Mouse (Mus musculus) E14TG2a.4 (cell line): ENCODE measurements at regions not wholly inside any gene's neighbourhood (a gene's known extent, or its start where the extent isn't known, plus 50 kb on each side); places are given as distances from the start of the nearest gene placed in this dataset.

Experiments
- CTCF ChIP-seq: conservative IDR thresholded peaks from 2 replicates; pipeline ENCODE4 v1.5.1; 2014; ENCODE audit warnings: low read length
- POU5F1 ChIP-seq: IDR thresholded peaks from 2 replicates; pipeline ENCODE4 v1.6.1; 2014; ENCODE audit warnings: low read length, borderline replicate concordance

DNA sequence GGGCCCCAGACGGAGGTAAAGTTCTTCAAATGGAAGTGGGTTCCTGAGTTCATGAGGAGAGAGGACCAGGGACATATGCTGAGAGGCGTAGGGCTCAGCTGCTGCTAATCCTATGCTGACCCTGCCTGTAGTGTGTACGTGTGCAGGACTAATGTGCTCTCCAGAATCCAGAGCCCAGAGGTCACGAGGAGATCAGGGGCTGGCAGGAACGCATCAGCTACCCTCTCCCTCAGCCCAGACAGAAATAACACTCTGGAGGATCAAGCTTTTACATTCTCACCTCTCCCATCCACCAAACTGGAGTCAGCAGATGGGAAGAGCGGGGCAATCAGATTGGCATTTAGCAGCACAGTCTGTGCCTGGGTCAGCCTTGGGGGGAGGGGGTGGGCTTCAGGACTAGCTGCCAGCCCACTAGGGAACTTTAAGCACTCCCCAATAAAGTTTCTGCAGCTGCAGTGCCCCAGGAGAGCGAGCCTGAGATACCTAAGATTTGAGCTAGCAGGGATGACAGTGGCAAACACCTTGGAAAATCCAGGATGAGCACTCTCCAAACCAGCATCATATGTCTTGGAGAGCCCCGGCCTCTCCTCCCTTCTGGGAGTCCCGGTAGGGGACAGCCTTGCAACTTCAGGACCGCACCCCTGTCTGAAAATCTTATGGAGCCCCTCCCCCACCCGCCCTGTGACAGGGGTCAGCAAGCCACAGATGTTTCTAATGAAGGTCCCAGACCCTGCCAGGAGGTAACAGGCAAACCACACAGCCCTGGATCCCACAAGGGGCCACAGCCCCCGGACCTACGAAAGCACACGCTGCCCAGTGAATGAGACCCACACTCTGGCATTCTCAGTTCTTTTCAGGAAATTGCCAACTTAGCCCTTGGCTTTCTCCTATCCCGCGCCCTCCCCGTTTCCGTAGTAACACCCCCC is 90.4 kb downstream of the Zfp36l1 start:
- TF ChIP-seq CTCF (no peak), POU5F1 (no peak)
